Mouse (Mus musculus) bone marrow macrophage, adult 2 months (primary cell): ENCODE data around the gene Wbp4.

ENCODE experiments used
- CTCF ChIP-seq: IDR thresholded peaks from 2 replicates; pipeline ENCODE4 v1.5.1; 2012; ENCODE audit warnings: low read depth, mild to moderate bottlenecking, low read length, moderate library complexity
- POLR2A ChIP-seq: IDR thresholded peaks from 2 replicates; pipeline ENCODE4 v1.6.1; 2012; ENCODE audit warnings: mild to moderate bottlenecking, low read depth, low read length, borderline replicate concordance

DNA sequence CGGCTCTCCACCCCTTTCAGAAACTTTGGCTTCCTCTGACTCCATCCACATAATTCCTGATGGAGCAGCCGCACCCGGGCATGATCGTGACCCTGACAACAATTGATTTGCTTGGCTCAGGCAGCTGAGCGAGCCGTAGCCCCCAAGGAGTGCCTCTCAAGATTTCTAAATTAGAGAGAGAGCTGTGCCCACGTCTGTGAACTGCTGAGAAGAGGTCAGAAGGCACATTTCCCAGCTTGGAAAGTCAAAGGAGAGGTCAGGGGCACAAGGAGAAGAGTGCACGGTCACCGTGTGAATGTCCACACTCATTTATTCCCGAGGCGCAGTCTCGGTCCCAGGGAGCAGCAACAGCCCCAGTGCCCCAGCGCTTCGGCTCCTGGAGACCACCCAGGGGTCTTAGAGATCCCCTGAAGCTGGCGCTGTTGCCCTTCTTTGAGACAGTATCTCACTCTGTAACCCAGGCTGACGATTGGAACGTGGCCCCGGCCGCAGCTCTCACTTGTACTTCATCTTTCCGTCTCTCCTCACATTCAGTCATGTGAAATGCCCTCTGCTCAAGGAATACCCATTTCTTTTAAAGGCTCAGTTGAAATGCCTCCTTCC, 61.1 kb downstream of the Wbp4 start:
- TF ChIP-seq CTCF (no peak), POLR2A (no peak)
